Mouse (Mus musculus) heart, embryonic 11.5 days (tissue): ENCODE measurements at regions not wholly inside any gene's neighbourhood (a gene's known extent, or its start where the extent isn't known, plus 50 kb on each side); places are given as distances from the start of the nearest gene placed in this dataset.

Source experiments
- ATAC-seq: fragments of 200-750 bp; cut with Nextera tagmentation; replicated peaks from 2 replicates; pipeline ENCODE4 v1.8.0; 2017; ENCODE audit warnings: moderate library complexity; ENCODE audit not compliant: insufficient number of reproducible peaks, low FRiP score, low TSS enrichment
- H3K27ac ChIP-seq: fragments of 300-500 bp; sonication (generic); 2 replicates; pipeline ENCODE4 v1.5.1; 2014; ENCODE audit warnings: mild to moderate bottlenecking, low read depth, low read length
- H3K27me3 ChIP-seq: fragments of 300-500 bp; sonication (generic); 2 replicates; pipeline ENCODE4 v1.6.1; 2014; ENCODE audit warnings: mild to moderate bottlenecking, low read length, mixed read lengths; ENCODE audit not compliant: control insufficient read depth, insufficient read depth
- H3K36me3 ChIP-seq: fragments of 300-500 bp; sonication (generic); 2 replicates; pipeline ENCODE4 v1.6.1; 2014; ENCODE audit warnings: mild to moderate bottlenecking, low read length, moderate library complexity, mixed read lengths; ENCODE audit not compliant: control insufficient read depth, insufficient read depth
- H3K4me1 ChIP-seq: fragments of 300-500 bp; sonication (generic); 2 replicates; pipeline ENCODE4 v1.6.1; 2014; ENCODE audit warnings: low read length; ENCODE audit not compliant: control insufficient read depth, insufficient read depth
- H3K4me2 ChIP-seq: fragments of 300-500 bp; sonication (generic); 2 replicates; pipeline ENCODE4 v1.6.1; 2014; ENCODE audit warnings: mild to moderate bottlenecking, moderate library complexity
- H3K4me3 ChIP-seq: fragments of 300-500 bp; sonication (generic); 2 replicates; pipeline ENCODE4 v1.5.1; 2014; ENCODE audit warnings: low read depth, low read length
- H3K9ac ChIP-seq: fragments of 300-500 bp; sonication (generic); 2 replicates; pipeline ENCODE4 v1.6.1; 2014; ENCODE audit warnings: mild to moderate bottlenecking, low read depth, low read length, moderate library complexity
- H3K9me3 ChIP-seq: fragments of 300-500 bp; sonication (generic); replicated peaks from 2 replicates; pipeline ENCODE4 v1.6.1; 2016; ENCODE audit warnings: low read length; ENCODE audit not compliant: control insufficient read depth
- WGBS: fragments of 180-500 bp; shearing (Covaris S2); extraction: QIAGEN DNeasy Blood & Tissue Kit; methylation state at CpG from one replicate; pipeline ENCODE4 v1.1.7; 2014; ENCODE audit not compliant: insufficient replicate concordance; 5-methylcytosine and 5-hydroxymethylcytosine counted together

GRCm38 (mm10) chr14:61866532-61867268 is 259.4 kb downstream of the Kcnrg start:
- H3K27me3 ChIP-seq = no peaks in the 10 kb centered on the region
- no peak overlapping the region for H3K27ac ChIP-seq
- 64% methylated on average over 3 of the region's 3 CpGs for WGBS
- ATAC-seq = no peak
- no peaks in the 10 kb centered on the region for H3K36me3 ChIP-seq
- no peak overlapping the region for H3K9ac ChIP-seq
- no peaks in the 10 kb centered on the region for H3K9me3 ChIP-seq
- no peak overlapping the region for H3K4me2 ChIP-seq
- H3K4me3 ChIP-seq = no peak overlapping the region
- no peaks in the 10 kb centered on the region for H3K4me1 ChIP-seq

- H3K9me3 ChIP-seq = no peaks in the 10 kb centered on the region
- no peaks in the 10 kb centered on the region for H3K27me3 ChIP-seq
- no peak overlapping the region for H3K4me3 ChIP-seq
- no peak overlapping the region for H3K4me2 ChIP-seq
- no peak overlapping the region for H3K9ac ChIP-seq
- ATAC-seq = no peak
- no peaks in the 10 kb centered on the region for H3K36me3 ChIP-seq
- H3K27ac ChIP-seq = no peak overlapping the region
- H3K4me1 ChIP-seq = no peaks in the 10 kb centered on the region
Measured at GRCm38 (mm10) chr14:61874206-61874605, 266.9 kb downstream of the Kcnrg start.

DNA sequence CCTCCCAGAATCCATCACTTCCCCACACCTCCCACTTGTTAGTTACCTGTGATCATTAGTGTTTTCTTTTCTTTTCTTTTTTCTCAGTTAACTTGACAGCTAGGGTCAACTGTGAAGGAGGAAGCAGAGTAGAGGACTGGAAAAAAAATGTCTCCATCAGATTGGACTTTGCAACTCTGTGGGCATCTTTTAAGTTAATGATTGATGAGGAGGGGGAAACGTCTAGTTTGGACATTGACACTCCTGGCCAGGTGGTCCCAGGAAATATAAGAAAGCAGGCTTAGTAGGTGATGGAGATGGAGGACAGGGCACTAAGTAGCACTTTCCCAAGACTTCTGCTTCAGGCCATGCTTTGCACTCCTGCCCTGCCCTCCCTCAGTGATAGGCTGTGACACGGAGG is 272.2 kb downstream of the Kcnrg start:
- Histone ChIP-seq H3K4me1 (no peaks in the 10 kb centered on the region), H3K27me3 (no peaks in the 10 kb centered on the region), H3K27ac (no peak overlapping the region), H3K9me3 (no peaks in the 10 kb centered on the region), H3K4me2 (no peak overlapping the region), H3K9ac (no peak overlapping the region), H3K36me3 (no peaks in the 10 kb centered on the region), H3K4me3 (no peak overlapping the region)
- ATAC-seq = no peak
- 74% methylated on average over 2 of the region's 2 CpGs for WGBS

DNA sequence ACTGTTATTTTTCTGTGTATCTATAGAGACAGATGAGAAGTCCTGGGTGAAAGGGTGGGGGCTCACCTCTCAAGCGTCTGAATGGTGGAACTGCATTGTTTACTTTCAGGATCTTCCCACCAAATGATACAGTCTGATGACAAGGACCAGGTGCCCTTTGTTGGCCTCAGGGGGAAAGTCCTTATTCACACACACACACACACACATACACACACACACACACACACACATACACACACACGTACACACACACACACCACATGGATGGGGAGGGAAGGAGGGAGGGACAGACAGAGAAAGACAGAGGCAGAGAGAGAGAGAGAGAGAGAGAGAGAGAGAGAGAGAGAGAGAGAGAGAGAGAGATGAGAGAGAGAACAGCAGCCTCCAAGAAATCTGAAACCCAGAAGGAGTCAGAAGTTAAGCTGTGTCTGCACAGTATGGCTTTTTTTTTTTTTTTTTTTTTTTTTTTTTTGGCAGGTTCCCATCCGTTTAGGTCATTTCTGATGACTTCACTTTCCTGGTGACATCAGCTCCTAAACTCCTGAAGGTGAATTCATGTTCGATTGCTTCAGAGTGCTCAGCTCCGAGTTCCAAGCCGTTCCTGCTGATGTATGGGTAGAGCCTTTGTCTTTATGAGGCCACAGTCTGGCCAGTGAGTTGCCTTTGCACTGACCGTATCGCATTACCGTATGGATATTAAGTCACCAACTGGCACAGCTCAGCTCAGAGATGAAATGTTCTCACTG is 273.4 kb downstream of the Kcnrg start:
- Histone ChIP-seq H3K4me1 (no peaks in the 10 kb centered on the region), H3K36me3 (no peaks in the 10 kb centered on the region), H3K4me3 (no peak overlapping the region), H3K4me2 (no peak overlapping the region), H3K27me3 (no peaks in the 10 kb centered on the region), H3K27ac (no peak overlapping the region), H3K9me3 (no peaks in the 10 kb centered on the region), H3K9ac (no peak overlapping the region)
- 55% methylated on average over 8 of the region's 9 CpGs for whole genome bisulfite sequencing
- no peak for ATAC-seq

DNA sequence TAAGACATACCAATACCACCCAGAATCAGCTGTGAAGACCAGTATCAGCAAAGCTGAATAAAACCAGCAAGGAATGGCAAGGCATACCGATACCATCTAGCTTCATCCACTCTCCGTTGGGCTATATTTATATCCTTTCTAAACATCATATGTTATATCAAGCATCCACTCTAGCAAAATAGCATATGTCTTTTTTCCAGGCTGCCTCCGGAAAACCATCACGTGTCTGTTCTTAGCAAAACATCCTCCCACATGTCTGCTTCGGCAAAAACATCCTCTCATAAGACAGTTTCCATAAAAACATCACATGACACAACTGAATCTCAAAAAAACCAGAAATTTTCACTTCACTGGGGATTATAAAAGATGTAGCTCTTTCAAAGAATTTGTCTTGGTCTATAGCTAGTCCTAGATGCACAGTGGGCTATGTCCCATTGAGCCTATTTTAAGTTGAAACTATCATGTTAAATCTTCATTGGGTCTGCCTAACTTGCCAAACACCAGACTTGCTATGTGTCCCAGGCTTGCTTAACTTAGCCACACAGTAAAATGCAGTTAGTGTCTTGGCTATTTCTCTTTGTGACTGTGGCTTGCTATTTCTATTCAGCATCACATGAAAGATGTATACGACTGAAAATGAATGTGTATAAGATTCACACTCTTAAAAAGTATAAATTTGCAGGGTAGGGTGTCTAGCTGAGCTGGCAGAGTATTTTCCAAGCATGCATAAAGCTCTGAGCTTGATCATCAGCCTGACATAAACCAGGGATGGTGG is 278.2 kb downstream of the Kcnrg start:
- Histone ChIP-seq H3K36me3 (no peaks in the 10 kb centered on the region), H3K9me3 (no peaks in the 10 kb centered on the region), H3K4me3 (no peak overlapping the region), H3K27ac (no peak overlapping the region), H3K9ac (no peak overlapping the region), H3K4me2 (no peak overlapping the region), H3K27me3 (no peaks in the 10 kb centered on the region), H3K4me1 (no peaks in the 10 kb centered on the region)
- no peak for ATAC-seq
- WGBS = 76% methylated on average over 6 of the region's 6 CpGs

DNA sequence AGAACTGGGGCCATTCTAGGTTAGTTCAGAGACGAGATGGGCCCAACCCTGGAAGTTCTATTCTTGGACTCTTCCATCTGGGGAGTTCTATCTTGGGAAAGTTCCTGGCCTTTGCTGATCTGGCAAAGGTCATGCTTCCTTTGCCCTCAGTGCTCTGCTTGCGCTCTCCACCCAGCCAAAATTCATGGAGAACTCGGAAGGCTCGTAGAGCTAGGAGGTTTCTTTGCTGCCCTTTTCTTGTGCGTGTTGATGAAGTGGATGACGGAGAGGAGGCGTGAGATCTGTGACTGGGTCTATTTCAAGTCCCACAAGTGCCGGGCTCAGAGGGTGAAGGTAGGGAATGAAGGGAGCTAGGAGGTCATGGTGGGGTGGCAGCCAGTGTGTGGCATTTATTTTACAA is 282.4 kb downstream of the Kcnrg start:
- 58% methylated on average over 8 of the region's 8 CpGs for WGBS
- no peaks in the 10 kb centered on the region for H3K36me3 ChIP-seq
- no peak overlapping the region for H3K4me3 ChIP-seq
- H3K4me1 ChIP-seq = no peaks in the 10 kb centered on the region
- H3K9me3 ChIP-seq = no peaks in the 10 kb centered on the region
- H3K9ac ChIP-seq = no peak overlapping the region
- no peak overlapping the region for H3K4me2 ChIP-seq
- ATAC-seq = no peak
- peaks cover 6% of the 10 kb centered on the region for H3K27me3 ChIP-seq
- H3K27ac ChIP-seq = no peak overlapping the region

- WGBS = 72% methylated on average over 3 of the region's 3 CpGs
- no peak for ATAC-seq
- H3K36me3 ChIP-seq = no peaks in the 10 kb centered on the region
- H3K4me1 ChIP-seq = no peaks in the 10 kb centered on the region
- H3K4me3 ChIP-seq = no peak overlapping the region
- H3K27ac ChIP-seq = no peak overlapping the region
- no peaks in the 10 kb centered on the region for H3K9me3 ChIP-seq
- no peak overlapping the region for H3K4me2 ChIP-seq
- H3K9ac ChIP-seq = no peak overlapping the region
- H3K27me3 ChIP-seq = peaks cover 6% of the 10 kb centered on the region
Measured at GRCm38 (mm10) chr14:61893786-61894185, 286.5 kb downstream of the Kcnrg start.

DNA sequence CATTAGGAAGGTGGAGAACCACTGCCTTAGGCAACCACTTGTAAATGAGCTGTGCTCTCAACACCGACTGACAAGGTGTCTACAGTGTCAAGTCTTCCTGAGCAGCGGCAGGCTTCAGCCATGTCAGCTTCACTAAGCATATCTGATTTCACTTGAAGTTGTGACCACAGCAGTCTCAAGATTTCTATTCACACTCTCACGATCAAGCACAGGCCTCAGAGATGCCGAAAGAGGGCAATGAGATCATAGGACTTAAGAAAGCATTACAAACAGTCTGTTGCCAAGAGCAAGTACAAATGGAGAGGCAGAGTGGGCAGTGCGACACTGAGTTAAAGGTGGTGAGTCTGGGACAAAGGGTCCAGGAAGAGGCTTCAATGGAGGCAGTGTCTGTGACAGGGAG is 289.6 kb downstream of the Kcnrg start:
- H3K9ac ChIP-seq = no peak overlapping the region
- no peak overlapping the region for H3K4me2 ChIP-seq
- no peaks in the 10 kb centered on the region for H3K4me1 ChIP-seq
- no peak overlapping the region for H3K4me3 ChIP-seq
- peaks cover 11% of the 10 kb centered on the region for H3K27me3 ChIP-seq
- WGBS = 45% methylated on average over 5 of the region's 5 CpGs
- H3K9me3 ChIP-seq = peaks cover 2% of the 10 kb centered on the region
- H3K36me3 ChIP-seq = no peaks in the 10 kb centered on the region
- H3K27ac ChIP-seq = no peak overlapping the region
- ATAC-seq = no peak
